Mouse (Mus musculus) kidney, embryonic 15.5 days (tissue): ENCODE data around the gene Agbl4. TPM values are rescaled to one million over a fixed set of nuclear protein-coding genes. Genes with fewer than 3 reads are reported as not detected.

Experiments
- ATAC-seq: fragments of 200-750 bp; cut with Nextera tagmentation; replicated peaks from 2 replicates; pipeline ENCODE4 v1.8.0; 2017; ENCODE audit warnings: moderate TSS enrichment; ENCODE audit not compliant: low FRiP score
- H3K27ac ChIP-seq: fragments of 300-500 bp; sonication (generic); 2 replicates; pipeline ENCODE4 v1.5.1; 2015; ENCODE audit warnings: mild to moderate bottlenecking, inconsistent platforms
- H3K27me3 ChIP-seq: fragments of 300-500 bp; sonication (generic); 2 replicates; pipeline ENCODE4 v1.6.1; 2015; ENCODE audit warnings: inconsistent platforms
- H3K36me3 ChIP-seq: fragments of 300-500 bp; sonication (generic); 2 replicates; pipeline ENCODE4 v1.6.1; 2015; ENCODE audit warnings: inconsistent platforms
- H3K4me1 ChIP-seq: fragments of 300-500 bp; sonication (generic); 2 replicates; pipeline ENCODE4 v1.6.1; 2015; ENCODE audit warnings: inconsistent platforms
- H3K4me2 ChIP-seq: fragments of 300-500 bp; sonication (generic); 2 replicates; pipeline ENCODE4 v1.6.1; 2015; ENCODE audit warnings: moderate library complexity, mild to moderate bottlenecking, inconsistent platforms
- H3K4me3 ChIP-seq: fragments of 300-500 bp; sonication (generic); replicated peaks from 2 replicates; pipeline ENCODE4 v1.5.1; 2015; ENCODE audit warnings: mild to moderate bottlenecking, inconsistent platforms
- H3K9ac ChIP-seq: fragments of 300-500 bp; sonication (generic); 2 replicates; pipeline ENCODE4 v1.6.1; 2015; ENCODE audit warnings: mild to moderate bottlenecking, inconsistent platforms
- H3K9me3 ChIP-seq: fragments of 300-500 bp; sonication (generic); replicated peaks from 2 replicates; pipeline ENCODE4 v1.6.1; 2016; ENCODE audit warnings: inconsistent platforms
- WGBS: fragments of 180-500 bp; shearing (Covaris S2); methylation state at CpG from one replicate; pipeline ENCODE4 v1.1.7; 2015; ENCODE audit warnings: mixed read lengths; 5-methylcytosine and 5-hydroxymethylcytosine counted together
- polyA plus RNA-seq: library from polyadenylated mRNA; unstranded; fragments of >200 nt; fragmentation: Nextera tagmentation; extraction: Ambion mirVana; gene quantifications from 2 replicates; pipeline ENCODE4 v1.2.1, GENCODE M21; 2015

The Agbl4 gene
- polyA plus RNA-seq, 1 experiment from 2014 or later = 0.43 TPM

- 94% methylated on average over 3 of the region's 3 CpGs for WGBS
Measured at GRCm38 (mm10) chr4:110641417-110641816, 244.0 kb downstream of the Agbl4 start.

GRCm38 (mm10) chr4:110662940-110663339 lies 265.5 kb downstream of the Agbl4 start:
- Histone ChIP-seq H3K9me3 (no peaks in the 10 kb centered on the region), H3K27ac (no peak overlapping the region), H3K4me1 (no peaks in the 10 kb centered on the region), H3K27me3 (no peaks in the 10 kb centered on the region), H3K4me3 (no peak overlapping the region), H3K36me3 (no peaks in the 10 kb centered on the region), H3K9ac (no peak overlapping the region), H3K4me2 (no peak overlapping the region)
- no peak for ATAC-seq
- WGBS = 82% methylated on average over 2 of the region's 2 CpGs

More at GRCm38 (mm10) chr4:110641417-110641816, 244.0 kb downstream of the Agbl4 start:
- no peaks in the 10 kb centered on the region for H3K9me3 ChIP-seq
- ATAC-seq = no peak
- H3K4me1 ChIP-seq = no peaks in the 10 kb centered on the region
- H3K27me3 ChIP-seq = no peaks in the 10 kb centered on the region
- H3K4me2 ChIP-seq = no peak overlapping the region
- H3K27ac ChIP-seq = no peak overlapping the region
- no peaks in the 10 kb centered on the region for H3K36me3 ChIP-seq
- no peak overlapping the region for H3K9ac ChIP-seq
- no peak overlapping the region for H3K4me3 ChIP-seq

GRCm38 (mm10) chr4:110674121-110674520 lies 276.7 kb downstream of the Agbl4 start:
- Histone ChIP-seq H3K4me2 (no peak overlapping the region), H3K36me3 (no peaks in the 10 kb centered on the region), H3K4me3 (no peak overlapping the region), H3K9ac (no peak overlapping the region), H3K4me1 (no peaks in the 10 kb centered on the region), H3K27me3 (no peaks in the 10 kb centered on the region), H3K27ac (no peak overlapping the region), H3K9me3 (no peaks in the 10 kb centered on the region)
- no peak for ATAC-seq
- WGBS = 65% methylated on average over 1 of the region's 1 CpGs

- Histone ChIP-seq H3K4me1 (no peaks in the 10 kb centered on the region), H3K4me3 (no peak overlapping the region), H3K9me3 (no peaks in the 10 kb centered on the region), H3K4me2 (no peak overlapping the region), H3K27ac (no peak overlapping the region), H3K27me3 (no peaks in the 10 kb centered on the region), H3K36me3 (no peaks in the 10 kb centered on the region), H3K9ac (no peak overlapping the region)
- WGBS = 91% methylated on average over 1 of the region's 1 CpGs
- no peak for ATAC-seq
Measured at GRCm38 (mm10) chr4:110735141-110735540, 337.7 kb downstream of the Agbl4 start.

GRCm38 (mm10) chr4:110757941-110758340 lies 360.5 kb downstream of the Agbl4 start:
- Histone ChIP-seq H3K36me3 (no peaks in the 10 kb centered on the region), H3K9ac (no peak overlapping the region), H3K4me1 (no peaks in the 10 kb centered on the region), H3K27me3 (no peaks in the 10 kb centered on the region), H3K4me2 (no peak overlapping the region), H3K9me3 (no peaks in the 10 kb centered on the region), H3K4me3 (no peak overlapping the region), H3K27ac (no peak overlapping the region)
- no peak for ATAC-seq
- WGBS = 80% methylated on average over 2 of the region's 2 CpGs

GRCm38 (mm10) chr4:110788596-110788995 lies 391.1 kb downstream of the Agbl4 start:
- no peaks in the 10 kb centered on the region for H3K27me3 ChIP-seq
- no peak overlapping the region for H3K27ac ChIP-seq
- H3K4me1 ChIP-seq = no peaks in the 10 kb centered on the region
- no peak overlapping the region for H3K4me2 ChIP-seq
- ATAC-seq = no peak
- H3K4me3 ChIP-seq = no peak overlapping the region
- H3K9ac ChIP-seq = no peak overlapping the region
- no peaks in the 10 kb centered on the region for H3K9me3 ChIP-seq
- 81% methylated on average over 4 of the region's 4 CpGs for WGBS
- H3K36me3 ChIP-seq = no peaks in the 10 kb centered on the region

- ATAC-seq = no peak
- H3K27me3 ChIP-seq = no peaks in the 10 kb centered on the region
- no peak overlapping the region for H3K27ac ChIP-seq
- 78% methylated on average over 4 of the region's 4 CpGs for WGBS
- H3K4me2 ChIP-seq = no peak overlapping the region
- H3K9ac ChIP-seq = no peak overlapping the region
- H3K4me1 ChIP-seq = no peaks in the 10 kb centered on the region
- no peaks in the 10 kb centered on the region for H3K9me3 ChIP-seq
- no peak overlapping the region for H3K4me3 ChIP-seq
- no peaks in the 10 kb centered on the region for H3K36me3 ChIP-seq
Measured at GRCm38 (mm10) chr4:110799902-110800301, 402.4 kb downstream of the Agbl4 start.

GRCm38 (mm10) chr4:110810947-110811346 lies 413.5 kb downstream of the Agbl4 start:
- Histone ChIP-seq H3K9me3 (no peaks in the 10 kb centered on the region), H3K9ac (no peak overlapping the region), H3K36me3 (no peaks in the 10 kb centered on the region), H3K27ac (no peak overlapping the region), H3K27me3 (no peaks in the 10 kb centered on the region), H3K4me3 (no peak overlapping the region), H3K4me2 (no peak overlapping the region), H3K4me1 (no peaks in the 10 kb centered on the region)
- no peak for ATAC-seq
- 64% methylated on average over 1 of the region's 1 CpGs for WGBS

- Histone ChIP-seq H3K4me3 (no peak overlapping the region), H3K36me3 (no peaks in the 10 kb centered on the region), H3K9ac (no peak overlapping the region), H3K27ac (no peak overlapping the region), H3K4me1 (no peaks in the 10 kb centered on the region), H3K9me3 (no peaks in the 10 kb centered on the region), H3K4me2 (no peak overlapping the region), H3K27me3 (no peaks in the 10 kb centered on the region)
- no peak for ATAC-seq
- 66% methylated on average over 1 of the region's 1 CpGs for WGBS
Measured at GRCm38 (mm10) chr4:110832776-110833175, 435.3 kb downstream of the Agbl4 start.

GRCm38 (mm10) chr4:110879719-110880443 lies 482.4 kb downstream of the Agbl4 start:
- Histone ChIP-seq H3K9me3 (no peaks in the 10 kb centered on the region), H3K27ac (no peak overlapping the region), H3K9ac (no peak overlapping the region), H3K4me2 (no peak overlapping the region), H3K36me3 (no peaks in the 10 kb centered on the region), H3K4me1 (no peaks in the 10 kb centered on the region), H3K27me3 (no peaks in the 10 kb centered on the region), H3K4me3 (no peak overlapping the region)
- 88% methylated on average over 2 of the region's 2 CpGs for WGBS
- ATAC-seq = no peak

GRCm38 (mm10) chr4:110916061-110916460 lies 518.6 kb downstream of the Agbl4 start:
- Histone ChIP-seq H3K4me1 (no peaks in the 10 kb centered on the region), H3K36me3 (no peaks in the 10 kb centered on the region), H3K4me2 (no peak overlapping the region), H3K27ac (no peak overlapping the region), H3K27me3 (no peaks in the 10 kb centered on the region), H3K4me3 (no peak overlapping the region), H3K9me3 (no peaks in the 10 kb centered on the region), H3K9ac (no peak overlapping the region)
- ATAC-seq = no peak

GRCm38 (mm10) chr4:110916565-110916964 lies 519.1 kb downstream of the Agbl4 start:
- Histone ChIP-seq H3K36me3 (no peaks in the 10 kb centered on the region), H3K9me3 (no peaks in the 10 kb centered on the region), H3K27me3 (no peaks in the 10 kb centered on the region), H3K4me1 (no peaks in the 10 kb centered on the region), H3K27ac (no peak overlapping the region), H3K4me2 (no peak overlapping the region), H3K9ac (no peak overlapping the region), H3K4me3 (no peak overlapping the region)
- no peak for ATAC-seq
- WGBS = 49% methylated on average over 4 of the region's 4 CpGs

- Histone ChIP-seq H3K4me1 (no peaks in the 10 kb centered on the region), H3K27me3 (no peaks in the 10 kb centered on the region), H3K36me3 (no peaks in the 10 kb centered on the region), H3K27ac (no peak overlapping the region), H3K9me3 (no peaks in the 10 kb centered on the region), H3K9ac (no peak overlapping the region), H3K4me3 (no peak overlapping the region), H3K4me2 (no peak overlapping the region)
- 72% methylated on average over 3 of the region's 3 CpGs for WGBS
- no peak for ATAC-seq
Measured at GRCm38 (mm10) chr4:110921013-110921412, 523.6 kb downstream of the Agbl4 start.
